Comparison of ENCODE assay signal across 11 mouse cellular contexts in the genomic region with DNA sequence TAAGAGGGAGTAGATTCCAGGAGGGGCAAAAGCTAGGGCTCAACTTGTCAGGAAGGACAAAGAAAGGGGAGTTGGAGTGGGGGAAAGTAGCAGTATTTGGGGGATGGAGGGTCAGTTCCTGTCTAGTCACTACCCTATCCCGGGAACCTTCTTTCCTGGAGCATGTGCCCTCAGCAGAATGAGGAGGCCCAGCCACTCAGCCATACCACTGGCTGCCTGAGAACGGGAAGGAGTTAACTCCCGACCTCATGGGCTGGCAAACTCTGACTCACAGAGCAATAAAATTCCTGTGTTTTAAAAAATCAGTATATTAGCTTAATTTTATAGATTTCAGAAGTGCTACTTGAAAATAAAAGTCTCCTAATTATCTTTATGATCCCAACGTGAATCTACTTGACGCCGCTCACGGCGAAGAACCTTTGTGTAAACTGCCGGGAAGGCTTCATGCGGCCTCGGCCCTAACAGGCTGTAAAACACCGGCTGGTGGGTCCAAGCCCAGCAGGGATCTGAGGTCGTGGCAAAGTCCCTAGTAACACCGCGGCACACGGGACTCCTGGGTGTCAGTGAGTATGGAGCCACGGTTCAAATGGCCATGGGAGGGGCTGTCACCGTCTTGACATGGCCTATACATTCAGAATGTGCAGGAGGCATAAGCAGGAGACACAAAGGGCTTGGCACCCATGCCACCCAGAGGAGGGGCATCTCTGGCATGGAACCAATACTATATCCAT.
"Had no signal": no experiment of that assay in that cellular context is flagged by ENCODE, and none has a peak within 500 bp of the region (broad histone marks: within the 10 kb centered on the region; RNA-seq: fewer than 3 reads in every experiment).

No protein-coding gene starts in this region.

- H3K27me3 ChIP-seq: liver, embryonic 13.5 days; midbrain, embryonic 15.5 days had no signal

- H3K9me3 ChIP-seq: hindbrain, embryonic 15.5 days; liver, embryonic 13.5 days; midbrain, embryonic 10.5 days; midbrain, embryonic 15.5 days had no signal

- H3K4me2 ChIP-seq: hindbrain, embryonic 15.5 days; liver, embryonic 13.5 days; midbrain, embryonic 15.5 days had no signal

- H3K9ac ChIP-seq: hindbrain, embryonic 15.5 days; liver, embryonic 13.5 days; liver, postnatal 0 days; midbrain, embryonic 15.5 days had no signal

- H3K27ac ChIP-seq: hindbrain, embryonic 15.5 days; left cerebral cortex, adult 2 months; liver, embryonic 13.5 days; midbrain, embryonic 10.5 days; midbrain, embryonic 15.5 days; stomach, postnatal 0 days had no signal

- H3K4me3 ChIP-seq: hindbrain, embryonic 15.5 days; left cerebral cortex, adult 2 months; liver, embryonic 13.5 days; midbrain, embryonic 10.5 days; midbrain, embryonic 15.5 days had no signal

- DNase-seq: kidney, adult 8-10 months; kidney, postnatal 25 days; liver; liver, embryonic 13.5 days; liver, postnatal 0 days; lung, postnatal 36 days had no signal

- H3K4me1 ChIP-seq: midbrain, embryonic 15.5 days had no signal

- ATAC-seq: liver, postnatal 0 days; midbrain, embryonic 15.5 days had no signal

- H3K36me3 ChIP-seq: hindbrain, embryonic 15.5 days; liver, embryonic 13.5 days; midbrain, embryonic 10.5 days; midbrain, embryonic 15.5 days had no signal
